Mouse (Mus musculus) megakaryocyte-erythroid progenitor cell, adult 5 weeks (primary cell): Measurements from ENCODE around the gene Tomm7. TPM values are rescaled to one million over a fixed set of nuclear protein-coding genes. Genes with fewer than 3 reads are reported as not detected.

Experiments used
- polyA plus RNA-seq: library from polyadenylated mRNA; stranded (reverse); fragments of >175 nt; gene quantifications from 2 replicates; pipeline ENCODE4 v1.2.3, GENCODE M21; 2012

Tomm7 gene
- polyA plus RNA-seq = 14.0 and 14.3 TPM in 2 replicates

DNA sequence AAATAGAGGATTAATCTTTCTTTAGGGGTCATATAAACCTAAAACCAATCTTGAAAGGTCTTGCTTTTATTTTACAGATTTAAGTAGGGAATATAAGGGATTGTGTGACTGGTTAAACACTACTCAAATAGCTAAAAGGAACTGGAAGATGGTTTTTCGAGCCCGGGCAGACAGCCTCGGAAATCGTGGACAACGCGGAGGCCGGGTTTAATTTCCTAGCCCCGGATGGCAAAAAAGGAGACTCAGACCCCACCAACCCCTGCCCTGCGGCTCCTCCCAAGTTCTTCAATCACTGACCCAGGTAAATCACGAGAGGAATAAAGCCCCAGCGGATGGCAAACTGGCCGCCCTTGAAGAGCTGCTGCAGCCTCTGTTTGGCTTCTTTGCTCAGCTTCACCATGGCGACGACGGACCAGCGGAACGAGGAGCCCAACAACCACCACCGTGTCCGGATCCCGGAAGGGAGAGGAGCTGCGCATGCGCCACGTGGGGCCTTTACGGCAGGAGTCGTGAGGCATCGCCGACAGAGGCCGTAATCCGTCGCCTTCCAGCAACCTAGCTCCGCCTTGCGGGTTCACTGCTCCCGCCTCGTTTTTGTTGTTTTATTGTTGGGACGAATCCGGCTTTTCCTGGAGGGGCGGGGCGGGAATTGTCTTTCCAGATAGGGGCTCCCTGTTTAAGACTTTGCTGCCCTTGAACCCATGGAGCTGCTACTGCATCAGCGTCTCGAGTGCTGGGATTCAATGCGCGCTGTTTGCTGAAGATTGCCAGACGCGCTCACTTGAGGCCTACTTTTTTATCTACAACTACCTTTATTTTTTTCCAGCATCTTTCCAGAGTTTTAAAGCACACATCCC lies at the start of gene Tomm7:
Gene Tomm7, minus strand, starts transcription at position 488 of the 857 bp plus-strand sequence.

Other genes with a start within 250 kb of the Tomm7 start
- 6.2 and 6.6 TPM in 2 replicates for gene Srpk2, start 159.5 kb downstream of the Tomm7 start, polyA plus RNA-seq
- gene Pus7, start 60.5 kb downstream of the Tomm7 start, polyA plus RNA-seq = 14.6 and 27.6 TPM in 2 replicates
- 12.9 and 14.0 TPM in 2 replicates for gene Rint1, start 56.5 kb downstream of the Tomm7 start, polyA plus RNA-seq
- gene Fam126a, start 186.5 kb upstream of the Tomm7 start, polyA plus RNA-seq = 4.7 and 5.1 TPM in 2 replicates